Mouse (Mus musculus) heart, embryonic 16.5 days (tissue): ENCODE data around the gene Mvb12b. TPM values are rescaled to one million over a fixed set of nuclear protein-coding genes. Genes with fewer than 3 reads are reported as not detected.

Experiments used
- ATAC-seq: fragments of 200-750 bp; cut with Nextera tagmentation; replicated peaks from 2 replicates; pipeline ENCODE4 v1.8.0; 2017; ENCODE audit warnings: moderate number of reproducible peaks; ENCODE audit not compliant: insufficient read depth, low FRiP score; ENCODE audit errors: extremely low read depth
- H3K27ac ChIP-seq: fragments of 300-500 bp; sonication (generic); 2 replicates; pipeline ENCODE4 v1.5.1; 2014; ENCODE audit warnings: mild to moderate bottlenecking, low read length, control low read depth, moderate library complexity
- H3K27me3 ChIP-seq: fragments of 300-500 bp; sonication (generic); 2 replicates; pipeline ENCODE4 v1.6.1; 2014; ENCODE audit warnings: low read length, mixed read lengths; ENCODE audit not compliant: control insufficient read depth, insufficient read depth
- H3K36me3 ChIP-seq: fragments of 300-500 bp; sonication (generic); 2 replicates; pipeline ENCODE4 v1.6.1; 2014; ENCODE audit not compliant: control insufficient read depth, insufficient read depth
- H3K4me1 ChIP-seq: fragments of 300-500 bp; sonication (generic); 2 replicates; pipeline ENCODE4 v1.6.1; 2014; ENCODE audit warnings: low read length, mixed read lengths; ENCODE audit not compliant: control insufficient read depth, insufficient read depth
- H3K4me2 ChIP-seq: fragments of 300-500 bp; sonication (generic); 2 replicates; pipeline ENCODE4 v1.6.1; 2014; ENCODE audit warnings: low read depth, mild to moderate bottlenecking, control low read depth, low read length
- H3K4me3 ChIP-seq: fragments of 300-500 bp; sonication (generic); 2 replicates; pipeline ENCODE4 v1.5.1; 2014; ENCODE audit warnings: mild to moderate bottlenecking, control low read depth, low read length
- H3K9ac ChIP-seq: fragments of 300-500 bp; sonication (generic); 2 replicates; pipeline ENCODE4 v1.6.1; 2014; ENCODE audit warnings: low read length, control low read depth
- H3K9me3 ChIP-seq: fragments of 300-500 bp; sonication (generic); replicated peaks from 2 replicates; pipeline ENCODE4 v1.6.1; 2016; ENCODE audit warnings: low read length; ENCODE audit not compliant: control insufficient read depth
- WGBS: fragments of 180-500 bp; shearing (Covaris S2); extraction: QIAGEN DNeasy Blood & Tissue Kit; methylation state at CpG from one replicate; pipeline ENCODE4 v1.1.7; 2014; 5-methylcytosine and 5-hydroxymethylcytosine counted together
- polyA plus RNA-seq: library from polyadenylated mRNA; unstranded; fragments of >200 nt; fragmentation: Nextera tagmentation; extraction: Ambion mirVana; gene quantifications from 2 replicates; pipeline ENCODE4 v1.2.1, GENCODE M21; 2015

The Mvb12b gene
- polyA plus RNA-seq, 1 experiment from 2014 or later = 10.9 TPM

GRCm38 (mm10) chr2:33777051-33777450, 110.7 kb downstream of the Mvb12b start:
- Histone ChIP-seq H3K9me3 (peaks cover 38% of the 10 kb centered on the region), H3K36me3 (peaks cover 41% of the 10 kb centered on the region), H3K9ac (no peak overlapping the region), H3K4me3 (no peak overlapping the region), H3K4me2 (no peak overlapping the region), H3K4me1 (peaks cover 19% of the 10 kb centered on the region), H3K27me3 (no peaks in the 10 kb centered on the region), H3K27ac (no peak overlapping the region)
- no peak for ATAC-seq
- WGBS = 97% methylated on average over 11 of the region's 11 CpGs

- Histone ChIP-seq H3K4me2 (no peak overlapping the region), H3K4me1 (peaks cover 19% of the 10 kb centered on the region), H3K27ac (no peak overlapping the region), H3K9me3 (peaks cover 34% of the 10 kb centered on the region), H3K36me3 (peaks cover 38% of the 10 kb centered on the region), H3K4me3 (no peak overlapping the region), H3K9ac (no peak overlapping the region), H3K27me3 (no peaks in the 10 kb centered on the region)
- 83% methylated on average over 2 of the region's 2 CpGs for WGBS
- ATAC-seq = no peak
Measured at GRCm38 (mm10) chr2:33774884-33775283, 112.9 kb downstream of the Mvb12b start.

- H3K9me3 ChIP-seq = peaks cover 26% of the 10 kb centered on the region
- peaks cover 30% of the 10 kb centered on the region for H3K36me3 ChIP-seq
- peak overlapping the region; percentile 25; the same call in 1 of the 2 replicates for H3K27ac ChIP-seq
- no peaks in the 10 kb centered on the region for H3K27me3 ChIP-seq
- no peak overlapping the region for H3K4me2 ChIP-seq
- WGBS = 54% methylated on average over 4 of the region's 4 CpGs
- H3K4me1 ChIP-seq = peaks cover 19% of the 10 kb centered on the region
- ATAC-seq = no peak
- no peak overlapping the region for H3K4me3 ChIP-seq
- H3K9ac ChIP-seq = no peak overlapping the region
Measured at GRCm38 (mm10) chr2:33774106-33774505, 113.6 kb downstream of the Mvb12b start.

GRCm38 (mm10) chr2:33772439-33772838, 115.3 kb downstream of the Mvb12b start:
- Histone ChIP-seq H3K27ac (no peak overlapping the region), H3K27me3 (no peaks in the 10 kb centered on the region), H3K9ac (no peak overlapping the region), H3K36me3 (peaks cover 13% of the 10 kb centered on the region), H3K4me2 (no peak overlapping the region), H3K4me1 (peaks cover 19% of the 10 kb centered on the region), H3K9me3 (peaks cover 9% of the 10 kb centered on the region), H3K4me3 (no peak overlapping the region)
- ATAC-seq = 0 out of 2 replicates have a peak, but pooled peaks have one; percentile 45
- WGBS = 32% methylated on average over 9 of the region's 9 CpGs

GRCm38 (mm10) chr2:33771388-33771787, 116.4 kb downstream of the Mvb12b start:
- Histone ChIP-seq H3K4me1 (peaks cover 19% of the 10 kb centered on the region), H3K9ac (no peak overlapping the region), H3K27me3 (no peaks in the 10 kb centered on the region), H3K36me3 (peaks cover 4% of the 10 kb centered on the region; the same call in 1 of the 2 replicates), H3K4me2 (no peak overlapping the region), H3K9me3 (no peaks in the 10 kb centered on the region), H3K27ac (no peak overlapping the region), H3K4me3 (no peak overlapping the region)
- no peak for ATAC-seq
- 92% methylated on average over 10 of the region's 10 CpGs for WGBS

- WGBS = 86% methylated on average over 4 of the region's 4 CpGs
- peaks cover 19% of the 10 kb centered on the region for H3K4me1 ChIP-seq
- no peak overlapping the region for H3K4me3 ChIP-seq
- no peak overlapping the region for H3K27ac ChIP-seq
- ATAC-seq = no peak
- no peaks in the 10 kb centered on the region; the same call in 1 of the 2 replicates for H3K36me3 ChIP-seq
- H3K9me3 ChIP-seq = 0 out of 2 replicates have a peak, but pooled peaks cover under 1% of the 10 kb centered on the region
- H3K4me2 ChIP-seq = no peak overlapping the region
- no peaks in the 10 kb centered on the region for H3K27me3 ChIP-seq
- no peak overlapping the region for H3K9ac ChIP-seq
Measured at GRCm38 (mm10) chr2:33770526-33771130, 117.1 kb downstream of the Mvb12b start.

- WGBS = 75% methylated on average over 6 of the region's 8 CpGs
- no peak overlapping the region for H3K4me3 ChIP-seq
- no peak overlapping the region for H3K27ac ChIP-seq
- H3K27me3 ChIP-seq = no peaks in the 10 kb centered on the region
- ATAC-seq = no peak
- peaks cover 6% of the 10 kb centered on the region for H3K4me1 ChIP-seq
- no peak overlapping the region for H3K9ac ChIP-seq
- H3K36me3 ChIP-seq = no peaks in the 10 kb centered on the region
- H3K9me3 ChIP-seq = 0 out of 2 replicates have a peak, but pooled peaks cover 2% of the 10 kb centered on the region
- H3K4me2 ChIP-seq = no peak overlapping the region
Measured at GRCm38 (mm10) chr2:33764476-33764875, 123.3 kb downstream of the Mvb12b start.

- Histone ChIP-seq H3K4me3 (no peak overlapping the region), H3K9me3 (0 out of 2 replicates have a peak, but pooled peaks cover 2% of the 10 kb centered on the region), H3K36me3 (no peaks in the 10 kb centered on the region), H3K4me1 (peaks cover 6% of the 10 kb centered on the region), H3K27ac (peak overlapping the region; percentile 43), H3K27me3 (no peaks in the 10 kb centered on the region), H3K9ac (0 out of 2 replicates have a peak overlapping the region, but pooled peaks have one; percentile 9), H3K4me2 (no peak overlapping the region)
- no peak for ATAC-seq
- WGBS = 49% methylated on average over 6 of the region's 6 CpGs
Measured at GRCm38 (mm10) chr2:33762210-33762609, 125.5 kb downstream of the Mvb12b start.

- H3K9ac ChIP-seq = no peak overlapping the region
- H3K4me1 ChIP-seq = peaks cover 10% of the 10 kb centered on the region
- 0 out of 2 replicates have a peak, but pooled peaks cover 2% of the 10 kb centered on the region for H3K9me3 ChIP-seq
- ATAC-seq = no peak
- H3K4me3 ChIP-seq = no peak overlapping the region
- H3K27ac ChIP-seq = no peak overlapping the region
- 71% methylated on average over 13 of the region's 13 CpGs for WGBS
- no peaks in the 10 kb centered on the region for H3K27me3 ChIP-seq
- H3K36me3 ChIP-seq = no peaks in the 10 kb centered on the region
- no peak overlapping the region for H3K4me2 ChIP-seq
Measured at GRCm38 (mm10) chr2:33760571-33760991, 127.2 kb downstream of the Mvb12b start.
